Mouse (Mus musculus) heart, adult 2 months (tissue): ENCODE measurements around the gene Gpc5. TPM values are rescaled to one million over a fixed set of nuclear protein-coding genes. Genes with fewer than 3 reads are reported as not detected.

Experiments
- DNase-seq, 2 experiments: peaks; one replicate each; pipeline ENCODE4 v3.0.0; 2021
- H3K27ac ChIP-seq: fragments of 200-600 bp; 2 replicates; pipeline ENCODE4 v1.8.1; 2022
- H3K27me3 ChIP-seq: fragments of 200-500 bp; 2 replicates; pipeline ENCODE4 v1.6.1; 2012; ENCODE audit warnings: mild to moderate bottlenecking, low read length, inconsistent platforms, mixed read lengths; ENCODE audit not compliant: control insufficient read depth, insufficient read depth
- H3K36me3 ChIP-seq: fragments of 200-500 bp; 2 replicates; pipeline ENCODE4 v1.6.1; 2012; ENCODE audit warnings: low read length, inconsistent platforms; ENCODE audit not compliant: control insufficient read depth, insufficient read depth
- H3K4me1 ChIP-seq: fragments of 200-500 bp; 2 replicates; pipeline ENCODE4 v1.6.1; 2011; ENCODE audit warnings: low read length; ENCODE audit not compliant: control insufficient read depth, insufficient read depth
- H3K4me3 ChIP-seq: fragments of 200-600 bp; 2 replicates; pipeline ENCODE4 v1.8.1; 2022
- H3K79me2 ChIP-seq: fragments of 200-500 bp; replicated peaks from 2 replicates; pipeline ENCODE4 v1.6.1; 2012; ENCODE audit warnings: mild to moderate bottlenecking, inconsistent platforms, low read length, moderate library complexity, mixed read lengths; ENCODE audit not compliant: control insufficient read depth, insufficient read depth
- H3K9ac ChIP-seq: fragments of 200-500 bp; 2 replicates; pipeline ENCODE4 v1.6.1; 2012; ENCODE audit warnings: low read depth, mild to moderate bottlenecking, control low read depth, inconsistent platforms, low read length, mixed read lengths
- CTCF ChIP-seq: fragments of 200-600 bp; IDR thresholded peaks from 2 replicates; pipeline ENCODE4 v1.8.1; 2022; ENCODE audit warnings: antibody characterized with exemption, mild to moderate bottlenecking, moderate library complexity
- EP300 ChIP-seq: fragments of 200-500 bp; IDR thresholded peaks from 2 replicates; pipeline ENCODE4 v1.6.1; 2011; ENCODE audit warnings: low read depth, low read length, control low read depth; ENCODE audit not compliant: insufficient read depth
- POLR2A ChIP-seq: fragments of 200-500 bp; IDR thresholded peaks from 2 replicates; pipeline ENCODE4 v1.6.1; 2011; ENCODE audit warnings: mild to moderate bottlenecking, low read depth, low read length, control low read depth; ENCODE audit not compliant: insufficient read depth
- WGBS: fragments of 180-500 bp; shearing (Covaris S2); methylation state at CpG from one replicate; pipeline ENCODE4 v1.1.7; 2018; 5-methylcytosine and 5-hydroxymethylcytosine counted together
- intact Hi-C: fragments of 180-260 bp; cut with DNase I; formaldehyde crosslinking; loops from one replicate; pipeline ENCODE4 v1.15.1; 2025
- polyA plus RNA-seq: library from polyadenylated mRNA; depleted of rRNA; stranded (reverse); fragments of >200 nt; gene quantifications from 2 replicates; pipeline ENCODE4 v1.2.3, GENCODE M21; 2012
- total RNA-seq, 2 experiments: library from RNA; stranded (reverse); gene quantifications; 2 replicates each; pipeline ENCODE4 v1.2.3; 2021

Gpc5 gene
- total and polyA plus RNA-seq, 3 experiments, result not detected

DNA sequence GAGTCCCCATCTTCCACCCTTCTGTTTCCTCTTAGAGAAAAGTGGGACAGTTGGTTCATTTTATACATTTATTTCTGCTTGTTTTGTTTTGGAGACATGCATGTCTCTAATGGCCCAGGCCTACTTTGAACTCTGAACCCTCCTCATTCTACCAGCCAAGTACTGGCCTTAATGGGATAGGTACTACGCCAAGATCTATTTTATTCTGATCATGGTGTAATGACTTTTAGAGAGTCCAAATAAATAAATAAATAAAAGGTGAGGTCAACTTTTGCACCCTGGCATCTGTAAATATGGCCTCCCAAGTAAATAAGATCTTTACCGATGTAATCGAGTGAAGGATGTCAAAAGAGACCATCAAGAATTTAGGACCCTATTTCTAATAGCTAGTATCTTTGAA lies 1116.6 kb downstream of the Gpc5 start:
- Histone ChIP-seq H3K4me3 (no peak overlapping the region), H3K36me3 (no peaks in the 10 kb centered on the region), H3K79me2 (no peaks in the 10 kb centered on the region), H3K9ac (no peak overlapping the region), H3K27ac (no peak overlapping the region), H3K4me1 (no peaks in the 10 kb centered on the region), H3K27me3 (no peaks in the 10 kb centered on the region)
- no peak for DNase-seq
- TF ChIP-seq POLR2A (no peak), CTCF (no peak), EP300 (no peak)
- WGBS, result 94% methylated on average over 3 of the region's 3 CpGs
- intact Hi-C loops, result no loop called here

- intact Hi-C loops, result no loop called here
- no peak for DNase-seq
- H3K79me2 ChIP-seq, result no peaks in the 10 kb centered on the region
- 71% methylated on average over 5 of the region's 5 CpGs for WGBS
- no peak overlapping the region for H3K9ac ChIP-seq
- H3K27ac ChIP-seq, result no peak overlapping the region
- no peak for TF ChIP-seq POLR2A
- no peak for TF ChIP-seq CTCF
- TF ChIP-seq EP300, result no peak
- H3K4me1 ChIP-seq, result no peaks in the 10 kb centered on the region
- no peaks in the 10 kb centered on the region for H3K27me3 ChIP-seq
- H3K4me3 ChIP-seq, result no peak overlapping the region
- no peaks in the 10 kb centered on the region for H3K36me3 ChIP-seq
Observed at GRCm38 (mm10) chr14:116209045-116209444, 1117.0 kb downstream of the Gpc5 start.

DNA sequence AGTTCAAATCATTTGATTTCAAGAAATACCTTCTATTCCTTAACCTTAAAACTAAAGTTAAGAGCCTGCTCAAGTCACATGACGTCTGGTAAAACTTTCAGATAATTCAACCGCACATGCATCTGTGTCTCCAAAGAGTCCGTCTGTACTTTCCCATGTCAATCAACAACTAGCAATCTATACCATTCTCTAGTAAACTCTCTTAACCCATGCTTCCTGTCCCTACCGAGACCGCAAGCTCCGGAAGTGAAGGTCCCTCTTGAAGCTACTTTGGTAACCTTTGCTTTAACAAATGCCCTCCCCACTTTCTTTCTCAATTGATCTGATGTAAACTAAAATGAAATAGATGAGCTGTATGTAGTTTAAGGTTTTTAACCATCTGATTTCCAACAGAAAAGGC lies 1118.3 kb downstream of the Gpc5 start:
- H3K4me1 ChIP-seq, result no peaks in the 10 kb centered on the region
- no peak overlapping the region for H3K4me3 ChIP-seq
- H3K27ac ChIP-seq, result no peak overlapping the region
- H3K79me2 ChIP-seq, result no peaks in the 10 kb centered on the region
- H3K36me3 ChIP-seq, result no peaks in the 10 kb centered on the region
- H3K27me3 ChIP-seq, result no peaks in the 10 kb centered on the region
- 69% methylated on average over 6 of the region's 6 CpGs for WGBS
- intact Hi-C loops, result no loop called here
- H3K9ac ChIP-seq, result no peak overlapping the region
- TF ChIP-seq CTCF (no peak), POLR2A (no peak), EP300 (no peak)
- no peak for DNase-seq

GRCm38 (mm10) chr14:116212029-116212428 lies 1120.0 kb downstream of the Gpc5 start:
- no peak for DNase-seq
- H3K4me1 ChIP-seq, result no peaks in the 10 kb centered on the region
- intact Hi-C loops, result no loop called here
- no peaks in the 10 kb centered on the region for H3K27me3 ChIP-seq
- no peaks in the 10 kb centered on the region for H3K79me2 ChIP-seq
- H3K4me3 ChIP-seq, result no peak overlapping the region
- no peak overlapping the region for H3K27ac ChIP-seq
- H3K36me3 ChIP-seq, result no peaks in the 10 kb centered on the region
- TF ChIP-seq EP300, result no peak
- no peak for TF ChIP-seq POLR2A
- no peak for TF ChIP-seq CTCF
- no peak overlapping the region for H3K9ac ChIP-seq

DNA sequence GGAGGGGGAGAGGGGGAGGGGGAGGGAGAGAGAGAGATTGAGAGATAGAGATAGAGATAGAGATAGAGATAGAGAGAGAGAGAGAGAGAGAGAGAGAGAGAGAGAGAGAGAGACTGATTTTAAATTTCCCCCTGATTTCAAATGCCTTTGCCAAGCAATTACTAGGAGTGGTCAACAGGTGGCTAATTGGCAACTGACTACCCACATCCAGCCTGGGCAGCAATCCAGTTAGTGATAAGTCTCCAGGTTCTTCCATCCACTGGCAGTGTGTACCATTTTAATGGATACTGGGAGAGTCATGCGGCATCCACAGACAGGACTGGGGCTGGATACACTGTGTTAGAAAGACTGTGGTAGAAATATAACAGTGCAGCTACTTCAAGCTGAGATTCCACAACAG lies 1166.1 kb downstream of the Gpc5 start:
- TF ChIP-seq POLR2A (no peak), EP300 (no peak), CTCF (no peak)
- WGBS, result 89% methylated on average over 1 of the region's 1 CpGs
- Histone ChIP-seq H3K27ac (no peak overlapping the region), H3K4me3 (no peak overlapping the region), H3K36me3 (no peaks in the 10 kb centered on the region), H3K79me2 (no peaks in the 10 kb centered on the region), H3K4me1 (no peaks in the 10 kb centered on the region), H3K27me3 (no peaks in the 10 kb centered on the region), H3K9ac (no peak overlapping the region)
- no peak for DNase-seq
- intact Hi-C loops, result no loop called here

DNA sequence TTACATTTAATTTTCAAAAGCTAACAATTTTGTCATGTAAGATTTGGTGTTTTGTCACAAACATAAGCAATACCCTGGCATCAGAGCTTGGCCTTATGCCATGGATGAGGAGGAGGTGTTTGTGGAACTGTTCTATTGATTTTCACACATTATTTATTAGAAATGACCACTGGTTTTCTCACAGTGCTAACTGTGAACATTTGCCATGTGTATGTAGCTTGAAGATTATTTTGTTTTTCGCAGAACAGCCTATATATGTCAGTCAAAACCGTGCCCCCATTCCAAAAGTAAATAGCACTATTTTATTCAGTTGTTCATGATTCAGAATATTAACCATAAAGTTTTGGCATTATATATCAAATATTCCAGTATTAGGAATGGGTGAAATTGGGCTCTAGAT lies 1216.5 kb downstream of the Gpc5 start:
- intact Hi-C loops, result no loop called here
- 74% methylated on average over 2 of the region's 2 CpGs for whole genome bisulfite sequencing

More for the DNA sequence above, 1216.5 kb downstream of the Gpc5 start:
- Histone ChIP-seq H3K27ac (no peak overlapping the region), H3K4me1 (no peaks in the 10 kb centered on the region), H3K36me3 (no peaks in the 10 kb centered on the region), H3K27me3 (no peaks in the 10 kb centered on the region), H3K79me2 (no peaks in the 10 kb centered on the region), H3K4me3 (no peak overlapping the region), H3K9ac (no peak overlapping the region)
- TF ChIP-seq EP300, result no peak
- no peak for TF ChIP-seq POLR2A
- TF ChIP-seq CTCF, result no peak
- no peak for DNase-seq
